Mouse (Mus musculus) thymus, postnatal 36 days (tissue): Measurements from ENCODE around the gene Arsg.

Experiments
- DNase-seq, 2 experiments: peaks; one replicate each; pipeline ENCODE4 v3.0.0; 2022; ENCODE audit warnings: mixed read lengths in 2 of 2

Arsg gene

DNA sequence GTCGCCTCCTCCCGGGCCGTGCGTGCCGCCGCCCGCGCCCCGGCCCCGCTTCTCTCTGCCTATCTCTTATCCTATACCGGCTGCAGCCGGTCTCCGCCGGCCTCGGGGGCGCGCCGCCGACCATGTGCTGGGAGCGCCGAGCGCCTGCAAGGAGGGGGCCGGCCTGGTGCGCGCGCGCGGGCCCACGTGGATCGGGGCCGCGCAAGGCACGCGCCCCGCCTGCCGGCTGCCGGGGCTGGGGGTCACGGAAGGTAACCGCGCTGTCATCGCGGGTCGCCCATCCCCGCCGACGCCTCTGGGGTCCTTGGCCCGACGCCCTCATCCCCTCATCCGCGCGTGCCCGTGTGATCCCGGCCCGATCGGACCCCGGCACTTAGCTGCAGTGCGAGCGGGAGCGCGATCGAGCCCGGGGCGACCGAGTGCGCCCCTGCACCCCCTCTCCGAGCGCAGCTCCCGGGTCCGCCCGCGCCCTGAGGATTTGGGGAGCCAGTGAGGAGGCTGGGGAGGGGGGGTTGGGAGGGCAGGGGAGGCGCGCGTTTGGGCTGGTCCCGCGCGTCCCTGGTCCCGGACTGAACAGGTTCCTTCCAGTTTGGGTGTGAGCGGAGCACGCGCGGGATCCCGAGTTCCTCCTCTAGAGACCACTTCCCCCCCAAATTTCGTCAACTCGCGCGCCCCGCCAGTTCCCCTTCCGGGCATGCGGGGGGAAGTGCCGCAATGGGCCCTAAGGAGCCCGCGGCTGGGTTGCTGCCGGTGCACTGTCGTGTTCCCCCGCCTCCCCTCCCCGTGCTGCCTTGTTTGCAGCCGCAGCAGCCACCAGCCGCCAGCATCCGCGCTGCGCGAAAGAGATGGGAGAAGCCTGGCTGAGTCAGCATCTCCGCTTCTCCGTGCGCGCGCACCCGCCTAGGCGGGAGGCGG lies at the start of gene Arsg, which contains the start of gene Slc16a6:
Gene Arsg, plus strand, starts transcription at position 204 of the 915 bp plus-strand sequence.
Gene Slc16a6, minus strand, starts transcription at position 428 of the 915 bp plus-strand sequence.
- peak; percentile 92 to 97 for DNase-seq

- peak; percentile 99 to 100 for DNase-seq
Measured at GRCm38 (mm10) chr11:109425392-109426271, 47.5 kb upstream of the Arsg start, which contains the start of gene Amz2. Gene Amz2, plus strand, starts transcription at chr11:109425946.

GRCm38 (mm10) chr11:109426272-109426586 lies 46.9 kb upstream of the Arsg start:
- DNase-seq = no peak

GRCm38 (mm10) chr11:109427353-109427752 lies 45.8 kb upstream of the Arsg start:
- no peak for DNase-seq

DNA sequence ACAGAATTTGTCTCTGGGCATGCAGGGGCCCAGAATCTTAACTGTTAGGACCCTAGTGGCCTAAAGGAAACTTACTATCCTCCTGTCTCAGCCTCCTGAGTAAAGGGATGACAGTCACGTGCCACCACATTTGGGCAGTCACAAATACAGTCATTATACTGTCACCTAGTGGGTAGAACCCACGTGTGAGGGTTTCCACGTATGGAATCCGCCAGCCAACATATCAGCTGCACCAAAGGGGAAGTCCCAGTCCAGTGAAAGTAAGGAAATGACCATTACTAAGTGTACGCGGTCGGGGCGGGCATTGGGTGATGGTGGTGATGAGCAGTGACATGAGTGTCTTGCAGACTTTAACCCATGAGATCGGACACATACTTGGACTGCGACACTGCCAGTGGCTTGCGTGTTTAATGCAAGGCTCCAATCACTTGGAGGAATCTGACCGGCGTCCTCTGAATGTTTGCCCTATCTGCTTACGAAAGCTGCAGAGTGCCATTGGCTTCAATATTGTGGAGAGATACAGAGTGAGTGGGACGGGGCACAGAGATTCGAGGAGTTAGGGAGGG lies 38.9 kb upstream of the Arsg start:
- no peak for DNase-seq

DNA sequence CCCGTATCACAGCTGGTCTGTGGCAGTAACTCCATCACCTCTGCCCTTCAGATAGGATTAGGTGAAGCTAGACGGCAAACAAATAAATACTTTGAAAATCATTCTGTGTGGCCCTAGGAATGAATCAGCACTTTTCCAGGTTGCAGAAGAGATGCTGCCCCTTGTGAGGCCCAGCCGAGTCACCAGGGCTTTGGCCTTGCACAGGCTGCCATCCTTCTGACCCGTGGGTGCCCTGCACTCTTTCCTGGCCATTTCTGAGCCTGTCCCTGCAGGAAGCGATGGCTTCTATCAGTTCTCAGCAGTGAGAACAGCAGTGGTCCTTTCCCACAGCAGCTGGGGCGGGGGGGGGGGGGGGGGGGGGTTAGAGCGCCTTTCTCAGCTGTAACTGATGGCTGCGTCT lies 36.3 kb upstream of the Arsg start:
- no peak for DNase-seq

- DNase-seq = no peak
Measured at GRCm38 (mm10) chr11:109439209-109439608, 34.0 kb upstream of the Arsg start.

GRCm38 (mm10) chr11:109439829-109440340 lies 33.3 kb upstream of the Arsg start:
- peak; percentile 82 to 87 for DNase-seq

DNA sequence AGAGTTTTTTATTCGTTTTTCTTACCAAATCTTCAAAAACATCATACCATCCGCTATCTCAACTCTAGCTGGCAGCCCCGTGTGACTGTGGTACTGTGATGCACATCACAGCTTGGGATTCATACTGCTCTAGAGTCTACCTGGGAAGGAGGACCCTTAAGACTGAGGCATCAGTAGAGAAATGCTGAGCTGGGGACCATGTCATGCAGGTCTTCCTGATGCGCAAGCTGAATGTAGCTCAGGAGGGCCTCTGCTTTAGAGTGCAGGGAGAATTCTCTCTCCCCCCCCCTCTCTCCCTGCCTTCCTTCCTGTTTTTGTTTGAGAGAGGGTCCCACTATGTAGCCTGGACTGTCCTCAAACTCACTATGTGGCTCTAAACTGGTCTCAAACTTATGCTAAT lies 32.5 kb upstream of the Arsg start:
- no peak for DNase-seq

DNA sequence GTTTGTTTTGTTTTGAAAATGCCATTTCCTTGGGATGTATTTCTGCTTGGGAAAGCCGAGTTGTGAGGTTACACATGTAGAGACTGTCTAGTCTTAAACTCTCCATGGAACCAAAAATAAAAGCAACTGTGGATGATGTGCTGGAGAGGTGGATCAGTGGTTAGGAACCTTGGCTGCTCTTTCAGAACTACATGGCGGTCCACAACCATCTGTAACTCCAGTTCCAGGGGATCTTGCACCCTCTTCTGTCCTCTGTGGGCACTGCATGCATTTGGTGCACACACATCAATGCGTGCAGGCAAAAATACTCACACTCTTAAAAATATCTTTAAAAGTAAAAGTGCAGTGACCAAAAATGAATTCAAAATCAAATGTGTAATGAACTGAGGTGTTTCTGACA lies 32.1 kb upstream of the Arsg start:
- peak; percentile 57 to 64 for DNase-seq

DNA sequence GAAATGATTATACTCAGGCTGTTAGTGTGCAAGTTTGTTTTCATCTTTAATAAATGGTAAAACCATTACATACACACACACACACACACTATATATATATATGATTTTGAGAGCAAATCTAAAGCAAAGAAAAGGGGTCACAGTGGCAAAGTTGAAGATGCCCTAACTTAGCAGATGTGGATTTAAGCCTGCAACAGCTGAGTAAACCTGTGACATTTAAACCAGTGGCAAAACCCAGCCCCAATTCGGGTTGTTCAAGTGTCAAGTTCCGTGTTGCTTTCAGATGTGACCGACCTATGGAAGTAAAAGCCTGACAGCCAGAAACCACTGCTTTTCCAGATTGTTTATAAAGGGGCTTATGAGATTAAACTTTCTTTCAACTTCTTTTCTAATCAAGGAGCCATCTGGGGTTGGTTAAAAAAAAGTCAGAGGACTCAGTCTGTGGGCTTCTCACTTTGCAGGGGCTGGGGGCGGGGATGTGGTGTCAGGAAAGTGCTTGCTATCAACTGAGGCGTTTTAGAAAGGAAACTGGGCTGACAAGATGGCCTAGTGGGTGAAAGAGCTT lies 30.9 kb upstream of the Arsg start:
- no peak for DNase-seq

GRCm38 (mm10) chr11:109443468-109444263 lies 29.5 kb upstream of the Arsg start:
- no peak for DNase-seq

DNA sequence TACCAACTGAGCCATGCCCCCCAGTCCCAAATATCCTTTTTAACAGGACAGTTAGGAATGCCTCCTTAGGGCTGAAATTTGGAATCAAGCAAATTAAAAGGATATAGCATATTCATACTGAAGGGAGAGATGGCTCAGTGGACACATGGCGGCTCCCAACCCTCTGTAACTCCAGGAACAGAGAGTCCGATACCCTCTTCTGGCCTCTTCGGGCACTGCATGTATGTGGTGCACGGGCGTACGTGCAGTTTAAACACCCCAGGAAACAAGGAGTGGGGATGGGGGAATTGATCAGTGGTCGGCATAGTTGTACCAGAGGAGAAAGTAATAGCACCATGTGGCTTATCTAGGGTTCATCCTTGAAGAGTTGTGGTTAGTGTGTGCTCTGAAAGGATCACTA lies 28.6 kb upstream of the Arsg start:
- DNase-seq = peak; percentile 61 to 63

DNA sequence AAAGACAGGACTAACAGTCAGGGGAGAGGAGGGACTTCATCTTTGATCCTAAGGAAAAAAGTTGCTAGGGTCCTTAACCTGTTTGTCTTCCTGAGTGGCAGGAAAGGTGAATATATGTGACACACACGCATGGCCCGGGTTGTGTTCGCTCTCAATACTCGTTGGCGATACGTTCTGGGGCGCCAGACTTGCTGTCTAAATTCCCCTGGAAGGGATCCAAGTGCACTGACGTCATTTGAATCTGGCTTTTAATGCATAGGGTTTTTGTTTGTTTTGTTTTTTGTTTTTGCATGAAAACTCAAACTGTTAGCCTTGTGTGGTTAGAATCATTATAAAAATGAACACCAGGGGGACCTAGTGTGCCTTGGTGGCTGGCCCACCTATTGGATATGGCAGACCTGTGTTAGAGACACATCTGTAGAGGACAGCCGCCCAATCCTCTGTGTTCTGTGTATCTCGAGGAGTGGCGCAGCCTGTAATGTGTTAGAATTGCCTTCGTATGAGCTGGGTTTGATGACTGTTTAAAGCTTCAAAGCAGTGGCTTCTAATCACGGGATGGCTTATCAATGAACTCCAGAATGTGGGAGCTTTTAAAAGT lies 27.6 kb upstream of the Arsg start:
- no peak for DNase-seq

GRCm38 (mm10) chr11:109451169-109451568 lies 22.0 kb upstream of the Arsg start:
- DNase-seq = no peak

- DNase-seq = no peak
Measured at GRCm38 (mm10) chr11:109456261-109456660, 16.9 kb upstream of the Arsg start.

- no peak for DNase-seq
Measured at GRCm38 (mm10) chr11:109458165-109458564, 15.0 kb upstream of the Arsg start.

DNA sequence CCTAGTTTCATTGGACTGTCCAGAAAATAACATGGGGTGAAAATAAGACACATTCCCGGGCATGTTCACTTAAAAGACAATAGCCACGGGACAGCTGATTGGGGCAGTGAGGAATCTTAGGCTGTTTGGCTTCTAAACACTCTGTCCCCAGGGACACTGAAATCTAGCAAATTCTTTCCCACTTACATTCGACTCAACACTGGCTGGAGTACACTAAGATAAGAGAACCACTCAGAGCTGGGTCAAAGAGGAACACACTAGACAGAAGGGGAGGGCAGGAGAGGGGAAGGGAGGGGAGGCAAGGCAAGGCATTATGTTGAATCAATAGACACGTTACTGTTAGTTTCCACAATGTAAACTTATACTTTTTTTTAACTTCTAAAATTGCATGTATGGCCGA lies 12.6 kb upstream of the Arsg start:
- no peak for DNase-seq

- no peak for DNase-seq
Measured at GRCm38 (mm10) chr11:109465068-109465467, 8.1 kb upstream of the Arsg start.

GRCm38 (mm10) chr11:109466987-109467386 lies 6.2 kb upstream of the Arsg start:
- DNase-seq = no peak

GRCm38 (mm10) chr11:109468133-109468532 lies 5.0 kb upstream of the Arsg start:
- no peak for DNase-seq
